Mouse (Mus musculus) forebrain, embryonic 12.5 days (tissue): ENCODE data around the gene Tns3. TPM values are rescaled to one million over a fixed set of nuclear protein-coding genes. Genes with fewer than 3 reads are reported as not detected.

Experiments used
- ATAC-seq: fragments of 200-750 bp; cut with Nextera tagmentation; 2 replicates; pipeline ENCODE4 v1.8.0; 2017; ENCODE audit warnings: moderate TSS enrichment; ENCODE audit not compliant: low FRiP score
- H3K27ac ChIP-seq: fragments of 300-500 bp; sonication (generic); 2 replicates; pipeline ENCODE4 v1.5.1; 2016; ENCODE audit warnings: mild to moderate bottlenecking
- H3K27me3 ChIP-seq: fragments of 300-500 bp; sonication (generic); 2 replicates; pipeline ENCODE4 v1.6.1; 2016; ENCODE audit warnings: mild to moderate bottlenecking
- H3K36me3 ChIP-seq: fragments of 300-500 bp; sonication (generic); replicated peaks from 2 replicates; pipeline ENCODE4 v1.6.1; 2016; ENCODE audit warnings: mild to moderate bottlenecking
- H3K4me1 ChIP-seq: fragments of 300-500 bp; sonication (generic); 2 replicates; pipeline ENCODE4 v1.6.1; 2016
- H3K4me2 ChIP-seq: fragments of 300-500 bp; sonication (generic); 2 replicates; pipeline ENCODE4 v1.6.1; 2016; ENCODE audit warnings: mild to moderate bottlenecking, moderate library complexity
- H3K4me3 ChIP-seq: fragments of 300-500 bp; sonication (generic); replicated peaks from 2 replicates; pipeline ENCODE4 v1.5.1; 2016; ENCODE audit warnings: mild to moderate bottlenecking
- H3K9ac ChIP-seq: fragments of 300-500 bp; sonication (generic); 2 replicates; pipeline ENCODE4 v1.6.1; 2016; ENCODE audit warnings: mild to moderate bottlenecking
- H3K9me3 ChIP-seq: fragments of 300-500 bp; sonication (generic); 2 replicates; pipeline ENCODE4 v1.6.1; 2016
- WGBS: fragments of 180-500 bp; shearing (Covaris S2); methylation state at CpG from one replicate; pipeline ENCODE4 v1.1.7; 2016; 5-methylcytosine and 5-hydroxymethylcytosine counted together
- polyA plus RNA-seq: library from polyadenylated mRNA; unstranded; fragments of >200 nt; fragmentation: Nextera tagmentation; extraction: Ambion mirVana; gene quantifications from 2 replicates; pipeline ENCODE4 v1.2.1, GENCODE M21; 2016

The Tns3 gene
- polyA plus RNA-seq, 1 experiment from 2014 or later: 11.4 TPM

- peaks cover 22% of the 10 kb centered on the region for H3K36me3 ChIP-seq
- no peak overlapping the region for H3K9ac ChIP-seq
- no peaks in the 10 kb centered on the region for H3K27me3 ChIP-seq
- no peaks in the 10 kb centered on the region for H3K9me3 ChIP-seq
- WGBS: 82% methylated on average over 4 of the region's 4 CpGs
- H3K4me2 ChIP-seq: no peak overlapping the region
- no peak for ATAC-seq
- H3K4me1 ChIP-seq: peaks cover 13% of the 10 kb centered on the region
- H3K4me3 ChIP-seq: no peak overlapping the region
- H3K27ac ChIP-seq: no peak overlapping the region
Observed at GRCm38 (mm10) chr11:8450540-8450939, 213.8 kb downstream of the Tns3 start.

GRCm38 (mm10) chr11:8445915-8446356 lies 218.4 kb downstream of the Tns3 start:
- Histone ChIP-seq H3K4me3 (no peak overlapping the region), H3K9ac (no peak overlapping the region), H3K27me3 (no peaks in the 10 kb centered on the region), H3K4me2 (no peak overlapping the region), H3K9me3 (no peaks in the 10 kb centered on the region), H3K4me1 (peaks cover 12% of the 10 kb centered on the region), H3K27ac (peak overlapping the region; percentile 73), H3K36me3 (peaks cover 33% of the 10 kb centered on the region)
- peak; percentile 78; the same call in 1 of the 2 replicates for ATAC-seq
- WGBS: 44% methylated on average over 8 of the region's 8 CpGs

GRCm38 (mm10) chr11:8444759-8445422 lies 219.4 kb downstream of the Tns3 start:
- 92% methylated on average over 13 of the region's 13 CpGs for WGBS
- ATAC-seq: no peak
- Histone ChIP-seq H3K36me3 (peaks cover 27% of the 10 kb centered on the region), H3K9ac (no peak overlapping the region), H3K27me3 (no peaks in the 10 kb centered on the region), H3K4me1 (peaks cover 12% of the 10 kb centered on the region), H3K9me3 (no peaks in the 10 kb centered on the region), H3K27ac (no peak overlapping the region), H3K4me2 (no peak overlapping the region), H3K4me3 (no peak overlapping the region)

GRCm38 (mm10) chr11:8443539-8444292 lies 220.6 kb downstream of the Tns3 start:
- H3K27ac ChIP-seq: no peak overlapping the region
- no peak overlapping the region for H3K9ac ChIP-seq
- no peak overlapping the region for H3K4me3 ChIP-seq
- H3K4me1 ChIP-seq: peaks cover 12% of the 10 kb centered on the region
- H3K36me3 ChIP-seq: peaks cover 21% of the 10 kb centered on the region
- 86% methylated on average over 11 of the region's 11 CpGs for whole genome bisulfite sequencing
- no peaks in the 10 kb centered on the region for H3K27me3 ChIP-seq
- no peak overlapping the region for H3K4me2 ChIP-seq
- ATAC-seq: no peak
- no peaks in the 10 kb centered on the region for H3K9me3 ChIP-seq

- Histone ChIP-seq H3K36me3 (peaks cover 18% of the 10 kb centered on the region; the same call in 1 of the 2 replicates), H3K4me3 (no peak overlapping the region)
- WGBS: 84% methylated on average over 2 of the region's 2 CpGs
Observed at GRCm38 (mm10) chr11:8440706-8441105, 223.6 kb downstream of the Tns3 start.

GRCm38 (mm10) chr11:8440221-8440620 lies 224.1 kb downstream of the Tns3 start:
- Histone ChIP-seq H3K27me3 (no peaks in the 10 kb centered on the region), H3K4me3 (no peak overlapping the region), H3K4me2 (no peak overlapping the region), H3K36me3 (peaks cover 18% of the 10 kb centered on the region; the same call in 1 of the 2 replicates), H3K9ac (no peak overlapping the region), H3K4me1 (0 out of 2 replicates have a peak, but pooled peaks cover 3% of the 10 kb centered on the region), H3K27ac (no peak overlapping the region), H3K9me3 (no peaks in the 10 kb centered on the region)
- ATAC-seq: no peak
- 92% methylated on average over 5 of the region's 5 CpGs for WGBS

More at GRCm38 (mm10) chr11:8440706-8441105, 223.6 kb downstream of the Tns3 start:
- H3K9ac ChIP-seq: no peak overlapping the region
- peaks cover 5% of the 10 kb centered on the region; the same call in 1 of the 2 replicates for H3K4me1 ChIP-seq
- no peak overlapping the region for H3K27ac ChIP-seq
- ATAC-seq: no peak
- no peaks in the 10 kb centered on the region for H3K27me3 ChIP-seq
- no peak overlapping the region for H3K4me2 ChIP-seq
- H3K9me3 ChIP-seq: no peaks in the 10 kb centered on the region

- Histone ChIP-seq H3K4me2 (no peak overlapping the region), H3K4me3 (no peak overlapping the region), H3K4me1 (no peaks in the 10 kb centered on the region), H3K9ac (no peak overlapping the region), H3K27ac (no peak overlapping the region), H3K36me3 (peaks cover 25% of the 10 kb centered on the region; the same call in 1 of the 2 replicates), H3K9me3 (no peaks in the 10 kb centered on the region), H3K27me3 (no peaks in the 10 kb centered on the region)
- ATAC-seq: no peak
- WGBS: 92% methylated on average over 9 of the region's 9 CpGs
Observed at GRCm38 (mm10) chr11:8439035-8439434, 225.3 kb downstream of the Tns3 start.

- Histone ChIP-seq H3K27me3 (no peaks in the 10 kb centered on the region), H3K4me2 (no peak overlapping the region), H3K4me3 (no peak overlapping the region), H3K9ac (no peak overlapping the region), H3K36me3 (peaks cover 23% of the 10 kb centered on the region), H3K4me1 (no peaks in the 10 kb centered on the region), H3K27ac (no peak overlapping the region), H3K9me3 (no peaks in the 10 kb centered on the region)
- ATAC-seq: no peak
- 91% methylated on average over 4 of the region's 4 CpGs for WGBS
Observed at GRCm38 (mm10) chr11:8438269-8438668, 226.1 kb downstream of the Tns3 start.

- Histone ChIP-seq H3K4me2 (no peak overlapping the region), H3K4me1 (no peaks in the 10 kb centered on the region), H3K27ac (no peak overlapping the region), H3K4me3 (no peak overlapping the region), H3K27me3 (no peaks in the 10 kb centered on the region), H3K9ac (no peak overlapping the region), H3K36me3 (peaks cover 15% of the 10 kb centered on the region), H3K9me3 (no peaks in the 10 kb centered on the region)
- WGBS: 95% methylated on average over 6 of the region's 6 CpGs
- ATAC-seq: no peak
Observed at GRCm38 (mm10) chr11:8435101-8435500, 229.2 kb downstream of the Tns3 start.

- Histone ChIP-seq H3K36me3 (peaks cover 15% of the 10 kb centered on the region), H3K27ac (no peak overlapping the region), H3K4me1 (no peaks in the 10 kb centered on the region), H3K4me2 (no peak overlapping the region), H3K27me3 (no peaks in the 10 kb centered on the region), H3K9me3 (no peaks in the 10 kb centered on the region), H3K9ac (no peak overlapping the region), H3K4me3 (no peak overlapping the region)
- 93% methylated on average over 6 of the region's 6 CpGs for WGBS
- ATAC-seq: no peak
Observed at GRCm38 (mm10) chr11:8434366-8434765, 230.0 kb downstream of the Tns3 start.

- Histone ChIP-seq H3K4me3 (no peak overlapping the region), H3K4me1 (no peaks in the 10 kb centered on the region), H3K9ac (no peak overlapping the region), H3K27me3 (no peaks in the 10 kb centered on the region), H3K4me2 (no peak overlapping the region), H3K27ac (no peak overlapping the region), H3K36me3 (peaks cover 15% of the 10 kb centered on the region), H3K9me3 (no peaks in the 10 kb centered on the region)
- ATAC-seq: no peak
- WGBS: 89% methylated on average over 9 of the region's 9 CpGs
Observed at GRCm38 (mm10) chr11:8433443-8433842, 230.9 kb downstream of the Tns3 start.

- H3K36me3 ChIP-seq: peaks cover 15% of the 10 kb centered on the region
Observed at GRCm38 (mm10) chr11:8432941-8433340, 231.4 kb downstream of the Tns3 start.

More at GRCm38 (mm10) chr11:8432941-8433340, 231.4 kb downstream of the Tns3 start:
- no peak for ATAC-seq
- Histone ChIP-seq H3K9ac (no peak overlapping the region), H3K4me1 (no peaks in the 10 kb centered on the region), H3K27ac (no peak overlapping the region), H3K27me3 (no peaks in the 10 kb centered on the region), H3K4me3 (no peak overlapping the region), H3K4me2 (no peak overlapping the region), H3K9me3 (no peaks in the 10 kb centered on the region)
- 90% methylated on average over 8 of the region's 8 CpGs for WGBS
